Mouse (Mus musculus) stomach, postnatal 0 days (tissue): ENCODE data around the gene Vgll4. TPM values are rescaled to one million over a fixed set of nuclear protein-coding genes. Genes with fewer than 3 reads are reported as not detected.

Source experiments
- ATAC-seq: fragments of 200-750 bp; cut with Nextera tagmentation; 2 replicates; pipeline ENCODE4 v1.8.0; 2017; ENCODE audit not compliant: low FRiP score, low TSS enrichment
- DNase-seq: peaks from one replicate; pipeline ENCODE4 v3.0.0-alpha.2; 2016; ENCODE audit warnings: low spot score
- H3K27ac ChIP-seq: fragments of 300-500 bp; sonication (generic); replicated peaks from 2 replicates; pipeline ENCODE4 v1.5.1; 2014; ENCODE audit warnings: mild to moderate bottlenecking, control low read depth
- H3K27me3 ChIP-seq: fragments of 300-500 bp; sonication (generic); 2 replicates; pipeline ENCODE4 v1.6.1; 2014; ENCODE audit warnings: low read length; ENCODE audit not compliant: control insufficient read depth, insufficient read depth
- H3K36me3 ChIP-seq: fragments of 300-500 bp; sonication (generic); 2 replicates; pipeline ENCODE4 v1.6.1; 2014; ENCODE audit warnings: low read length, mixed read lengths; ENCODE audit not compliant: control insufficient read depth, insufficient read depth
- H3K4me1 ChIP-seq: fragments of 300-500 bp; sonication (generic); replicated peaks from 2 replicates; pipeline ENCODE4 v1.6.1; 2014; ENCODE audit warnings: antibody characterized with exemption; ENCODE audit not compliant: control insufficient read depth, insufficient read depth
- H3K4me2 ChIP-seq: fragments of 300-500 bp; sonication (generic); replicated peaks from 2 replicates; pipeline ENCODE4 v1.6.1; 2014; ENCODE audit warnings: low read depth, mild to moderate bottlenecking, control low read depth, moderate library complexity
- H3K4me3 ChIP-seq: fragments of 300-500 bp; sonication (generic); 2 replicates; pipeline ENCODE4 v1.5.1; 2014; ENCODE audit warnings: low read depth, low read length, control low read depth
- H3K9ac ChIP-seq: fragments of 300-500 bp; sonication (generic); 2 replicates; pipeline ENCODE4 v1.6.1; 2014; ENCODE audit warnings: mild to moderate bottlenecking, low read length, control low read depth, mixed read lengths
- H3K9me3 ChIP-seq: fragments of 300-500 bp; sonication (generic); 2 replicates; pipeline ENCODE4 v1.6.1; 2016; ENCODE audit warnings: low read length; ENCODE audit not compliant: control insufficient read depth
- CTCF ChIP-seq: IDR thresholded peaks from 2 replicates; pipeline ENCODE4 v1.5.1; 2016; ENCODE audit warnings: antibody characterized with exemption, low read depth, mild to moderate bottlenecking, moderate library complexity
- EP300 ChIP-seq: optimal IDR thresholded peaks from 2 replicates; pipeline ENCODE3; 2016; ENCODE audit warnings: antibody characterized with exemption
- WGBS: fragments of 180-500 bp; shearing (Covaris S2); extraction: QIAGEN DNeasy Blood & Tissue Kit; methylation state at CpG from one replicate; pipeline ENCODE4 v1.1.7; 2014; 5-methylcytosine and 5-hydroxymethylcytosine counted together
- polyA plus RNA-seq: library from polyadenylated mRNA; unstranded; fragments of >200 nt; fragmentation: Nextera tagmentation; extraction: Ambion mirVana; gene quantifications from 2 replicates; pipeline ENCODE4 v1.2.1, GENCODE M21; 2015

The Vgll4 gene
- 38.5 and 42.1 TPM in 2 replicates for polyA plus RNA-seq

DNA sequence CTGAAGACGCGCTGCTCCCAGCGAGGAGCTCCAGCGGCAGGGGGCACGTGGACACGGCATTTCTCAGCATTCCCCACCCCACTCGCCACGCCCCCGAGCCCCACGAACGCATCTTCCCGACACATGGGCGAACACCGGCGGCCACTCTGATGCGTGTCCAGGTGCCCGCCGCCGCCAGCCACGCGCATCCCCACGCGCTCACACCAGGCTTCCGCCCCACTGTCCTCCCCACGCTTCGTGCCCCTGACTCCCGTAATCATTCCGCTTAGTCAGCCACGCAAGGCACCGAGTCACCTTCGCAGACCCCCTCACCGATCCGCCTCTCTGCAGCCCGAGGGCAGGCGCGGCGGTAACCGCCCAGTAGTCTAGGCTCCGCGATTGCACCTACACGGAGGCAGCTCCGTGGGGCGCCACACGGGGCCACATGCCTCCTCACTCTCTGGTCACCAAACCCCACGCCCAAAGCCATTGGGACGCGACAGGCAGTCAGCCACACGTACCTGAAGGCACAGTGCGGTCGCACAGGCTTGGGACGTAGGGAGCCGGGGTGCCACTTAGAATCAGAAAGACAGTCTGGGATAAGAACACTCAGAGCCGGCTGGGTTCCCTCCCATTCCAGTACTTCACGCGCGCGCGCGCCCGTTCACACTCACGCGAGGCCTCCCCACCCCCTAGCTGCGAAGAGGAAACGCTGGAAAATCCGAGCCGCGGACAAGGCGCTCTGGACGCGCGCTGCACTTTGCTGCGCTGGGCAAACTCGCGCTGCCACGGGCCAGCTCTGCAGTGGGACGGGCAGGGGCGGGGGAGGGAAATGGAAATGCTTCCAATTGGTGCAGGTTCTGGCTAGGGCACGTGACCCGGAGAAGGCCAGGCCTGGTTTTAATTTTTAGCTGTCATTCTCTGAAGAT is at the start of gene Vgll4:
TSS of gene Vgll4 (minus strand) at position 782 of the 908 bp plus-strand sequence.
- peak; percentile 83 for ATAC-seq
- peak within 1 kb of the TSS; percentile 99 for H3K4me2 ChIP-seq
- H3K4me1 ChIP-seq: no peaks in the 10 kb centered on the region; the same call in 1 of the 2 replicates
- no peaks in the 10 kb centered on the region for H3K27me3 ChIP-seq
- H3K9me3 ChIP-seq: no peaks in the 10 kb centered on the region
- WGBS: under 1% methylated on average over 79 of the region's 79 CpGs
- peak within 1 kb of the TSS; percentile 75 for H3K4me3 ChIP-seq
- DNase-seq: peak; percentile 90
- peak within 1 kb of the TSS; percentile 88 for H3K27ac ChIP-seq
- TF ChIP-seq CTCF (peak; percentile 45), EP300 (no peak)
- no peaks in the 10 kb centered on the region for H3K36me3 ChIP-seq
- H3K9ac ChIP-seq: peak within 1 kb of the TSS; percentile 78

DNA sequence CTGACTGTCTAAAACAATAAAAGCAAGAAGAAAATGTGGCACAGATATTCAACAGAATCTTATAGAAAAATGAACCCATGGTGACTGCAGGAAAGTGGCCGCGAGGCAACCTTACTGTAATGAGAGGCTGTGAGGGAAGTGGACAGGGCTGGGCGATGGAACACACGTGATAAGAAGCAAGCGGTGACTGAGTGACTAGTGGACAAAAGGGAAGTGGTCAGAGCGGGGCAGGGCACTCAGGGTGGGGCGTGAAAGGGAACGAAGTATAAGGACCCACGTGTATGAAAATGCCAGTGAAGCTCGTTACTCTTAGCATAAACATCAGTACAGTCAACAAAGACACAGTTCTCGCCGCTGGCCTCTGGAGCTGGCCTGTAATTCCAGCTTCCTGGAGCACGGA is 45.7 kb upstream of the Vgll4 start:
- H3K4me2 ChIP-seq: no peak overlapping the region
- H3K36me3 ChIP-seq: no peaks in the 10 kb centered on the region
- no peaks in the 10 kb centered on the region for H3K27me3 ChIP-seq
- TF ChIP-seq EP300 (no peak), CTCF (no peak)
- no peak overlapping the region for H3K4me3 ChIP-seq
- peak; percentile 53 for DNase-seq
- no peaks in the 10 kb centered on the region for H3K9me3 ChIP-seq
- 82% methylated on average over 13 of the region's 13 CpGs for WGBS
- no peak overlapping the region for H3K27ac ChIP-seq
- no peaks in the 10 kb centered on the region for H3K4me1 ChIP-seq
- no peak overlapping the region for H3K9ac ChIP-seq
- ATAC-seq: peak; percentile 86

DNA sequence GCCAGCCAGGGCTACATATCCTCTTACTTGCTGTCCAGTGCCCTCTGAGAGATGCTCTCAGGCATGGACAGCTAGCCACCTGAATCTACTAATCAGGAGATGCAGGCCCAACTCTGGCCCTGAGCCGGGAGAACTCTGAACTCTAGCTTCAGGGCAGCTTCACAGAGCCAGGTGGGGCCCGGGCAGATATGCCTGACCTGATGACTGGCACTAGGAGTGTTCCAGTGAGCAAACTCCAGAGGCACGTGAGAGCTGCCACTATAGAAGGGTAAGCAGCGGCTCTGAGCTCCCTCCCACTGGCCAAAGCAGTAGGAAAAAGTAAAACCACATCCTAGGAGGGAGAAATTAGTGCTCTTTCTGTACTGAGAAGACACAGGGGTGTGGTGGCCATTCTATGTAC is 43.8 kb upstream of the Vgll4 start:
- no peak overlapping the region for H3K4me2 ChIP-seq
- no peaks in the 10 kb centered on the region for H3K4me1 ChIP-seq
- no peak overlapping the region for H3K4me3 ChIP-seq
- H3K36me3 ChIP-seq: no peaks in the 10 kb centered on the region; the same call in 1 of the 2 replicates
- 77% methylated on average over 4 of the region's 4 CpGs for WGBS
- no peak overlapping the region for H3K9ac ChIP-seq
- H3K27ac ChIP-seq: no peak overlapping the region
- TF ChIP-seq CTCF: no peak
- no peak for TF ChIP-seq EP300
- H3K9me3 ChIP-seq: no peaks in the 10 kb centered on the region
- ATAC-seq (no peak), DNase-seq (peak; percentile 22)
- H3K27me3 ChIP-seq: no peaks in the 10 kb centered on the region

DNA sequence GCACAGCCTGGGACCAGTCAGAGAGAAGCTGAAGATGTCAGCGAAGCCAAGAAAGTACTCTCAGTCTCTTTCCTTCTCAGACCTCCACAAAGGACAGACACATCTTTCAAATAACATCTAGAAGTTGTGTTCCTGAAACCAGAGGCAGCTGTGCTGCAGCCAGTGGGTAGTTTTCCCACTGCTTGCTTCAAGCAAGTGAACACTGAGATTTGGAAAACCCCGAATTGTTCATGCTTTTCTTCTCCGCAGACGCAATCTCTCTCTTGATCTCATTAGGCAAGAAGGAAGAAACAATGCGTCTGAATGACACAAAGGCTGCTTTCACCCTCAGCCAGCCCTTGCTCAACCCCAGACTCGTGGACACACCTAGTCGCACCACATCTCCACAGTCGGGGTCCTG is 42.0 kb upstream of the Vgll4 start:
- ATAC-seq (no peak), DNase-seq (no peak)
- no peak overlapping the region for H3K27ac ChIP-seq
- TF ChIP-seq EP300 (no peak), CTCF (no peak)
- H3K4me1 ChIP-seq: no peaks in the 10 kb centered on the region
- H3K4me3 ChIP-seq: no peak overlapping the region
- no peak overlapping the region for H3K4me2 ChIP-seq
- H3K27me3 ChIP-seq: no peaks in the 10 kb centered on the region
- no peak overlapping the region for H3K9ac ChIP-seq
- 73% methylated on average over 8 of the region's 8 CpGs for WGBS
- H3K9me3 ChIP-seq: no peaks in the 10 kb centered on the region
- H3K36me3 ChIP-seq: no peaks in the 10 kb centered on the region; the same call in 1 of the 2 replicates

DNA sequence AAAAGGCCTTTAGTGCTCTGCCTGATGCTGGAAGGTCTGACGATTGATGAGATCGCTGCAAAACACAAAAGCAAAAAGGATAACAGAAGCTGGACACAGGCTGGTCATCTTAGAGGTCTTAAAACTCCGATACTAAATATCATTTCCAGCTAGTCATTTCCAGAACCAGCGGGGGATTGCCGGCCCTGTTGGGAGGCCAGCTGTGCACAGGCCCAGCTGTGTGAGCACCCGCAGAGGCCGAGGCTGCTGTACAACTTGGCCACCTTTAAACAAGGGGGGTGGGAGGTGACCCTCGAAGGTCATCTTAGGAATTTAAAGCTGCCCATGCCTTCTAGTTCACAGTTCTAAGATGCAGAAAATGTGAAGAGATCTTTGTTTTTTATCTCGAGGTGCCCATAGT is 41.0 kb upstream of the Vgll4 start:
- TF ChIP-seq CTCF (no peak), EP300 (no peak)

DNA sequence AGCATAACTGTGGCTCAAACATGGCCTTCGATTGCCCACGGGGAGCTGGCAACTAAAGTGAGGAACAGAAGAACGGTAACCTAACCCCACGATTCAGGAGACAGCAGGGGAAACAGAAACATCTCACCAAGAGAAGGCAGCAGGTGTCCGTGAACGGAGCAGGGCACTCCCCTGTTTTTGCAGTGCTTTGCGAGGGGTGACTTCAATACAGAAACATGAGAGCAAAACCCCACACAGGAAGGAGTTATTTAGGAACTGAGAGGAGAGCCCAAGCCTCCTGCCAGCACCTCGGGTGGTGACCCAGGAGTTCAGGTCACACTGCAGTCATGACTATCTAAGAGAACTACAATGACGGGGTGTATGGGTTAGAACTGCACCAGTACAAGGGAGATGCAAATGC is 40.5 kb upstream of the Vgll4 start:
- 85% methylated on average over 9 of the region's 9 CpGs for WGBS
- H3K9ac ChIP-seq: no peak overlapping the region

More for the DNA sequence above, 41.0 kb upstream of the Vgll4 start:
- Histone ChIP-seq H3K36me3 (no peaks in the 10 kb centered on the region; the same call in 1 of the 2 replicates), H3K9ac (no peak overlapping the region), H3K9me3 (no peaks in the 10 kb centered on the region), H3K4me3 (no peak overlapping the region), H3K27me3 (no peaks in the 10 kb centered on the region), H3K27ac (no peak overlapping the region), H3K4me1 (no peaks in the 10 kb centered on the region), H3K4me2 (no peak overlapping the region)
- ATAC-seq (no peak), DNase-seq (no peak)
- 79% methylated on average over 9 of the region's 9 CpGs for WGBS

More for the DNA sequence above, 40.5 kb upstream of the Vgll4 start:
- Histone ChIP-seq H3K27me3 (no peaks in the 10 kb centered on the region), H3K27ac (no peak overlapping the region), H3K4me1 (no peaks in the 10 kb centered on the region), H3K4me3 (no peak overlapping the region), H3K36me3 (no peaks in the 10 kb centered on the region; the same call in 1 of the 2 replicates), H3K4me2 (no peak overlapping the region), H3K9me3 (no peaks in the 10 kb centered on the region)
- DNase-seq (no peak), ATAC-seq (no peak)
- no peak for TF ChIP-seq CTCF
- no peak for TF ChIP-seq EP300
